Mouse (Mus musculus): Measurements from ENCODE around the gene Mccc2. TPM values are rescaled to one million over a fixed set of nuclear protein-coding genes. Genes with fewer than 3 reads are reported as not detected.
"Not testable (repeated sequence)": the region's sequence is repeated elsewhere in the genome, so short reads cannot be mapped to it uniquely, and the experiment has no call there.

Gene Mccc2
- 10 to 100 TPM; 22.0 to 22.3 TPM for total RNA-seq (2021)
- long read RNA-seq, experiment 1, transcript Mccc2-201 (17 exons, 2,123 nt), result major isoform, 30 of 40 reads
- long read RNA-seq, experiment 1, partial matches to known transcripts, result 2 of 40 reads
- long read RNA-seq, experiment 1, other reads (novel, unspliced or antisense), result 8 of 40 reads
- long read RNA-seq, experiment 2, transcript Mccc2-201 (17 exons, 2,123 nt), result major isoform, 38 of 39 reads
- long read RNA-seq, experiment 2, partial matches to known transcripts, result 0 of 39 reads
- long read RNA-seq, experiment 2, other reads (novel, unspliced or antisense), result 1 of 39 reads

DNA sequence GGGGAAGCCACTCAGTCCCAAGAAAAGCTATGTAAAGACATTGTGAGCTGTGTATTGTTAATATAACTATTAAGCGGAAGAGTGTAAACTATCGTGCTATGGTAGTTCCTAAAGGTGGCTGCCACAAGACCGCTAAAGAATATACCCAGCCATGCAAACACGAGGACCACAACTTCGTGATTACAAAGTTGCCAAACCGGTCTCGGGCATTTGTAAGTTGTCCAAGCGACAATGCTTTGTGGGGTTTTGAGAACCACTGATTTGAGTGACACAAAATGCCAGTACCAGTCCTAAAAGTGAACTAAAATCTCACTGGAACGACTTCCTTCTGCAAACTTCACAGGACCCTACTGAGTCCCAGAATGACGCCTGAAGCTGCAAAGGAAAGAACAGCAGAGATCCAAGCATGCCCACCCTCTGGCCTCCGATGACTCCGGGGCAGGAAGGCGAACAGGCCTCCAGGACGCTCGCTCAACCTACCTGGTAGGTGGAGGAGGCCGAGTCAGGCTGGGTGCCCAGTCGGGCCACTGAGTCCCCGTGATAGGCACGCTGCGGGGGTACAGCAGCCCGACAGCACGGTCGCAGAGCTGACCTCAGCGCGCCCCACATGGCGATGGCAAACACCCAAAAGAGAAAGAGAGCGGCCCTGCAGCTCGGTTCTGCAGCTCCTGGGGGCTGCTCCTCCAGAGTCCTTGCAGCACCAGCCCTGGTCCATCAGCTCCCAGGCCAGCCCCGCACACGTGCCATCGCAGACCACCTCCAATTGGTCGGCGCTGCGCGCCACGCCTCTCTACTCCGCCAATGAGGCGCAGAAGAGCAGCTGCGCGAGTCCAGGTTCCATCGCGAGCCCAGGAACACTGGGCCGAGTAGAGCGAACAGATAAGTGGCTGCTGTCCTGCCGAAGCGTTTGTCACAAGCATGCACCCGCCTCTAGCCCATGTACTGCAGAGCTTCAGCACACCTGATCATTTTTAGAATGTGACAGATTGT lies at the start of gene Mccc2:
Gene Mccc2 (minus strand): TSS at position 734 of the 990 bp plus-strand sequence.
- peak; percentile 70 to 82 for DNase-seq (ENCODE audit: low spot score in 2 of 2)

DNA sequence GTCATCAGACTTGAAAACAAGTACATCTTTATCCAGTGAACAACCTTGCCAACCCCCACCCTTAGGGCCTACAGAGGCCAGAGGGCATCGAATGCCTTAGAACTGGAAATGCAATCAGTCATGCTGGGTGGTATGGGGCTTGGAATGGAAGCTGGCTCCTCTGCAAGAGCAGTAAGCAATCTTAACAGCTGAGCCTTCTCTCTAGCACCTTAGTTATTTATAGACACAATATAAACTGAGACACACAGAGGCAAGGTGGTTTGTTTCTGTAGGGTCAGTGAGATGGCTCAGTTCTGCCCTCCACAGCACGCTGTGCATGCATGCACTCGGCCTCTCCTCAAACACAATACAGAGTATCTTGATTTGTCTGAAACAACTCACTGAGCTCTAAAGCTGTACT lies 48.5 kb upstream of the Mccc2 start:
- no peak for DNase-seq (ENCODE audit: low spot score in 2 of 2)

- not testable (repeated sequence) for DNase-seq (ENCODE audit: low spot score in 2 of 2)
Observed at GRCm38 (mm10) chr13:100057738-100058137, 42.3 kb upstream of the Mccc2 start.

DNA sequence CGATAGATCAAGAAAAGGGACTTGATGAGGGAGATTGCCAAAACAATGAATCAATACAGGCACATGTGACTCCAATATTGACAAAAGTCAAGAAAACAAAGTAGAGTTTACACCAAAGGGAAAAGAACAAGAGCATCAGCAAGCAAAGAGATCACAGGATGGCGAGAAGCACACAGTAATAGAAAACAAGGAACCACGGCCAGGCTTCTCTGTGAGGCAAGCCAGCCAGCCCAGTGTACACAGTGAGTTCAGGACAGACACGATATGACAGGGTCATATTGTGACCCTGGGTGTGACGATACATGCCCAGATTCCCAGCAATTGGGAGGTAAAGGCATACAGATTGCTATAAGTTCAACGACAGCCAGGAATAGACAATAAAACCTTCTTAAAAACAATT lies 10.6 kb upstream of the Mccc2 start:
- DNase-seq (ENCODE audit: low spot score in 2 of 2), result no peak

DNA sequence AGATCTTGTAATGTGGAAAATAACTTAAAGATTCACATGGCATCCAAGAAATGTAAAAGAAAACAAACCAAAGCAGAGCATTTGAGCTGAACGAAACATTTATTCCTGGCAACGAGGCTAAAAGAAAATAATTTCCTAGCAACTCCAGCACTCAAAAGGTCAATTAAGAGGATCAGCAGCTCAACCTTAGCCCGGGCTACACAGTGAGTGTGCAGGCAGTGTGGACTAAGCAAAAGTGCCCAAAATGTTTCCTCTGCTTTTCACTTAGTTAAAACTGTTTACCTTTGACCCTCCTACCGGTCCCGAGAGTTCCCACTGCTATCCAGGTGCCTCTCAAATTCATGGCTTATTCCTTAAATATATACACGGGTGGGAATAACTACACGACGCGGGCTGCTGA lies 1.5 kb upstream of the Mccc2 start:
- DNase-seq (ENCODE audit: low spot score in 2 of 2), result no peak

GRCm38 (mm10) chr13:100015937-100016336 lies 498 bp upstream of the Mccc2 start:
- DNase-seq (ENCODE audit: low spot score in 2 of 2), result no peak

DNA sequence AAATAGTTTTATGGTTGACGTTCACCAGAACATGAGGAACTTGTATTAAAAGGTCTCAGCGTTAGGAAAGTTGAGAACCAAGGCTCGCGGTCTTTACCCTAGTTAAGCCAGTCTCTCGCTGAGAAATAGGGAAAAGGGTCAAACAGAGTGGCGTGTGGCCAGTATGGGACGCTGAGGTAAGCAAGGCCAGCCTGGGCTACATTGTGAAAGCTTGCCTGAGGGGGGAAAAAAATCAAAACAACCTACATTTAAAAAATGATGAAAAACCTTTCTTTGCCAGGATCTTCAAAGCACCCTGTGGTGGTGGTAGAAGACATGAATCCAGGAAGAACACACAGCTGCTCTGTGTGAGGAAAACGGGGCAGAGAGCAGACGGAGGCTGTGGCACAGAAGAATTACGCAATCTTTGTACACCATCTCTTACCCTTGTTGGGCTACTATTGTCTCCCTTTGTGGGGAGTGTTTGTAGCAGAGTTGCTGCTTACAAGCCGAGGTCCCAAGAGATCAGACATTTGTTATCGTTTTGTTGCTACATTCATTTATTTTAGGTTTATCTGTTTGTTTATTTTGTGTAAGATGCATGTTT lies 9.4 kb downstream of the Mccc2 start:
- DNase-seq (ENCODE audit: low spot score in 2 of 2), result no peak

- peak; percentile 86 for DNase-seq (ENCODE audit: low spot score in 2 of 2)
Observed at GRCm38 (mm10) chr13:100001790-100002196, 13.6 kb downstream of the Mccc2 start.

GRCm38 (mm10) chr13:99999078-99999477 lies 16.4 kb downstream of the Mccc2 start:
- no peak for DNase-seq (ENCODE audit: low spot score in 2 of 2)

DNA sequence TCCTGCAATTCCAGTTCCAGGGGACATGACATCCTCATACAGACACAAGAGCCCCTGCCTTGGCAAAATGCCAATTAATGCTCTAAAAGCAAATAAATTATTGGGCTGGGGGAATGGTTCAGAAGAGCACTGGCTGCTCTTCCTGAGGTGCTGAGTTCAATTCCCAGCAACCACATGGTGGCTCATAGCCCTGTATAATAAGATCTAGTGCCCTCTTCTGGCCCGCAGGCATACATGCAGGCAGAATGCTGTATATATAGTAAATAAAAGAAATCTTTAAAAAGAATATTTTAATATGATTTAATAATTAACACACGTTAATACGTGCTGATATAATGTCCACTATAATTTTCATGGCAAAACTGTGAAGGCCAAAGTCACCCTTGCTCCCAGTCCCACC lies 17.3 kb downstream of the Mccc2 start:
- DNase-seq (ENCODE audit: low spot score in 2 of 2), result no peak

DNA sequence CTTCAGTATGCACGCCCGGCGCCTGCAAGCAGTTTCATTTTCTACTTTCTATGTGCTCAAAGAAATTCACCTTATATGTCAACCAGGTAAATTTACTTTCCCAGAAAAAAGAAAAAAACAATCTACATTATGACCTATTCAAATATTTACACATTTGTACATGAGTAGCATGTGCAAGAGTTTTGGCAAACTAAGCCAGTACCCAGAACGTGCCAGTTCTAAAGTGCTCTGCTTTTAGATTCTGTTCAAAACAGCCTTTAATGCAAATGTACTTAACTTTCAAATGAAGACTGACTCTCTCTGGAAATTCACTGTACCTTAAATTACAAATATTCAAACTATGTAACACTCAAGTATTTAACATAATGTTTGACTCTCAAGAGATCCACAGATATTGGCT lies 25.8 kb downstream of the Mccc2 start:
- DNase-seq (ENCODE audit: low spot score in 2 of 2), result no peak

GRCm38 (mm10) chr13:99983320-99983719 lies 32.1 kb downstream of the Mccc2 start:
- no peak for DNase-seq (ENCODE audit: low spot score in 2 of 2)

DNA sequence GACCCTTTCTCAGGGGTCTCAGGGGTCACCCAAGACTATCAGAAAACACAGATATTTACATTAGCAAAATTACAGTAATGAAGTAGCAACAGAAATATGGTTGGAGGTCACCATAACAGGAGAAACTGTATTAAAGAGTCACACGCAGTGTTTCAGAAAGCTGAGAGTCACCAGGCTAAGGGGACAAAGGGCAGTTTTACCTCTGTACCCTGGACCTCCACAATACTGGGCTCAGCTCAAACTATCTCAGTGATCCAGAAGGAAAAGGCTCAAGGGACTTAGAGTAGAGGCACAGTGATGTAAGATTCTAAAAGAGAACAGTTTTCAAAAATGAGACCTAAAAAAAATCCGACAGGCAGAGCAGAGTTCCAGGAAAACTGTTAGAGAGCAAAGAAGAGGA lies 36.0 kb downstream of the Mccc2 start:
- DNase-seq (ENCODE audit: low spot score in 2 of 2), result no peak

GRCm38 (mm10) chr13:99970089-99970488 lies 45.4 kb downstream of the Mccc2 start:
- no peak for DNase-seq (ENCODE audit: low spot score in 2 of 2)

- peak in 1 of 2 experiments; percentile 6 for DNase-seq (ENCODE audit: low spot score in 2 of 2)
Observed at GRCm38 (mm10) chr13:99967013-99967678, 48.3 kb downstream of the Mccc2 start.

- DNase-seq (ENCODE audit: low spot score in 2 of 2), result no peak
Observed at GRCm38 (mm10) chr13:99963814-99964213, 51.6 kb downstream of the Mccc2 start.

DNA sequence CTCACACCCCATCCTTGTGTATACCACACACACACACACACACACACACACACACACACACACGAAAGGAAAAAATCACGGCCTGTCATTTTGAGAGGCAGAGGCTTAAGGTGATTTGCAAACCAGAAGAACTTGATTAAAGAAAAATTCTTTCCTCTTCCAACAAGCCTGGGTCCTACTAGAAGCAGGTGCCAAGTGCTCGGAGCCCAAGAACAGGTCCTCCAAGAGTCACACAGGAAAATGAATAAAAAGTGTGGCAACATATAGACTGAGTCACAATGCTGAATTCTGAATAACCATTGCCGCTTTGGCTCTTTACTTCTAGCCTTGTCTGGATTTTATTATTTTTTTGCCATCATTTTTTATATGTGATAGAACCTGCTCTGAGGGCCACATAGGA lies 53.8 kb downstream of the Mccc2 start:
- DNase-seq (ENCODE audit: low spot score in 2 of 2), result no peak

DNA sequence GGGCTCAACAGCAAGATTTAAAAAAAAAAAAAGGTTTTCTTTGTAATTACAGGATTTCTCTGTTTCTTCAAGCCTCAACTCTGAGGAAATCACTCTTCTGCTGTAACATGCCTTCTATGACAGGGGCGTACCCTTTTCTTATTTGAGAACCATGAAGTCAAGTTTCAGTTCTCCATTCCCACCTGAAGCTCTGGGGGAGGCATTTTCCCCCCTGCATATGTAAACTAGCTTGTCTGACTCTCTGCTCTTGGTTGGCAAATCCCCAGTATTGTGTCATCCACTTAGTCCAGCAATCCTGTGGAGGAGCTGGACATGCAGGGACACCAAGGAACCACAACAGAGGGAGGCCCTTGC lies 59.9 kb downstream of the Mccc2 start:
- no peak for DNase-seq (ENCODE audit: low spot score in 2 of 2)

- no peak for DNase-seq (ENCODE audit: low spot score in 2 of 2)
Observed at GRCm38 (mm10) chr13:99954902-99955590, 60.4 kb downstream of the Mccc2 start.

DNA sequence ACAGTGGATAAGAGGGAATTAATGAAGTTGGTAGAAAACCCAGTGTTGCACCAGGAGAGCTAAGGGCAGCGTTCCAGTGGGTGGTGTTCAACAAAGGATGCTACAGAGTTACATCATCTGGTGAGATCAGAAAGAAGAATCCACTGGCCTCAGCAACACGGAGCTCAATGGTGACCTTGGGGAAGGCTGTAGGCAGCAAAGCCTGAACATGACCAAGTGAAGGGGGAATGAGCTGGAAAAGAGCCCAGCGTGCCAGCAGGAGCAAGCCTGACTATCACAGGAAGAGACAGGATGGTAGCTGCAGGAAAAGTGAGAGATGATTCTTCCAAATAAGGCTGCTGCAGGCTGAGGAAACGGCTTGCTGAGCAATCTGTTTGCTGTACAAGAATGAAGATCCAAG lies 68.0 kb downstream of the Mccc2 start:
- no peak for DNase-seq (ENCODE audit: low spot score in 2 of 2)

- no peak for DNase-seq (ENCODE audit: low spot score in 2 of 2)
Observed at GRCm38 (mm10) chr13:99943525-99943924, 71.9 kb downstream of the Mccc2 start.
